Mouse (Mus musculus): Measurements from ENCODE around the gene Smarca2. TPM values are rescaled to one million over a fixed set of nuclear protein-coding genes. Genes with fewer than 3 reads are reported as not detected.

Gene Smarca2
- polyA plus RNA-seq (2014; fragmentation: Nextera tagmentation; extraction: Ambion mirVana), result 66.1 and 68.9 TPM in 2 replicates

GRCm38 (mm10) chr19:26604755-26605300 lies at the start of gene Smarca2:
Smarca2 (plus strand) TSS chr19:26605050.
- no peaks in the 10 kb centered on the region for H3K27me3 ChIP-seq (ENCODE audit: control insufficient read depth, insufficient read depth, low read length)
- H3K9ac ChIP-seq (replicated peaks; ENCODE audit: low read depth, low read length), result peak within 1 kb of the TSS; percentile 74
- H3K4me3 ChIP-seq (ENCODE audit: low read depth, low read length), result peak within 1 kb of the TSS; percentile 80
- no peaks in the 10 kb centered on the region for H3K36me3 ChIP-seq (ENCODE audit: control insufficient read depth, insufficient read depth, low read length)
- under 1% methylated on average over 45 of the region's 45 CpGs for WGBS
- H3K4me2 ChIP-seq (replicated peaks; ENCODE audit: low read depth, low read length), result peak within 1 kb of the TSS; percentile 95
- peak; percentile 95 for ATAC-seq (ENCODE audit: insufficient number of reproducible peaks, insufficient read depth, low FRiP score, low read depth)
- 0 out of 2 replicates have a peak, but pooled peaks cover 5% of the 10 kb centered on the region for H3K4me1 ChIP-seq (ENCODE audit: control insufficient read depth, insufficient read depth, low read length)
- peak within 1 kb of the TSS; percentile 94 for H3K27ac ChIP-seq (ENCODE audit: low read length)
- H3K9me3 ChIP-seq (ENCODE audit: control insufficient read depth, low read depth, low read length), result no peaks in the 10 kb centered on the region

GRCm38 (mm10) chr19:26564850-26565249 lies 40.0 kb upstream of the Smarca2 start:
- Histone ChIP-seq H3K4me3 (ENCODE audit: low read depth, low read length) (no peak overlapping the region), H3K4me1 (ENCODE audit: control insufficient read depth, insufficient read depth, low read length) (peaks cover 3% of the 10 kb centered on the region; the same call in 1 of the 2 replicates), H3K27me3 (ENCODE audit: control insufficient read depth, insufficient read depth, low read length) (no peaks in the 10 kb centered on the region), H3K4me2 (replicated peaks; ENCODE audit: low read depth, low read length) (no peak overlapping the region), H3K9ac (replicated peaks; ENCODE audit: low read depth, low read length) (no peak overlapping the region), H3K27ac (ENCODE audit: low read length) (no peak overlapping the region), H3K36me3 (ENCODE audit: control insufficient read depth, insufficient read depth, low read length) (no peaks in the 10 kb centered on the region), H3K9me3 (ENCODE audit: control insufficient read depth, low read depth, low read length) (no peaks in the 10 kb centered on the region)
- no peak for ATAC-seq (ENCODE audit: insufficient number of reproducible peaks, insufficient read depth, low FRiP score, low read depth)
- 69% methylated on average over 2 of the region's 2 CpGs for WGBS

GRCm38 (mm10) chr19:26566109-26566508 lies 38.7 kb upstream of the Smarca2 start:
- H3K4me1 ChIP-seq (ENCODE audit: control insufficient read depth, insufficient read depth, low read length), result peaks cover 3% of the 10 kb centered on the region; the same call in 1 of the 2 replicates
- no peaks in the 10 kb centered on the region for H3K27me3 ChIP-seq (ENCODE audit: control insufficient read depth, insufficient read depth, low read length)
- 41% methylated on average over 9 of the region's 9 CpGs for WGBS
- H3K4me3 ChIP-seq (ENCODE audit: low read depth, low read length), result no peak overlapping the region
- no peaks in the 10 kb centered on the region for H3K9me3 ChIP-seq (ENCODE audit: control insufficient read depth, low read depth, low read length)
- no peak overlapping the region for H3K27ac ChIP-seq (ENCODE audit: low read length)
- ATAC-seq (ENCODE audit: insufficient number of reproducible peaks, insufficient read depth, low FRiP score, low read depth), result no peak
- no peaks in the 10 kb centered on the region for H3K36me3 ChIP-seq (ENCODE audit: control insufficient read depth, insufficient read depth, low read length)
- H3K4me2 ChIP-seq (replicated peaks; ENCODE audit: low read depth, low read length), result no peak overlapping the region
- no peak overlapping the region for H3K9ac ChIP-seq (replicated peaks; ENCODE audit: low read depth, low read length)

GRCm38 (mm10) chr19:26568236-26568635 lies 36.6 kb upstream of the Smarca2 start:
- H3K36me3 ChIP-seq (ENCODE audit: control insufficient read depth, insufficient read depth, low read length), result no peaks in the 10 kb centered on the region
- H3K4me3 ChIP-seq (ENCODE audit: low read depth, low read length), result no peak overlapping the region
- H3K4me2 ChIP-seq (replicated peaks; ENCODE audit: low read depth, low read length), result no peak overlapping the region
- ATAC-seq (ENCODE audit: insufficient number of reproducible peaks, insufficient read depth, low FRiP score, low read depth), result no peak
- no peaks in the 10 kb centered on the region for H3K27me3 ChIP-seq (ENCODE audit: control insufficient read depth, insufficient read depth, low read length)
- no peak overlapping the region for H3K9ac ChIP-seq (replicated peaks; ENCODE audit: low read depth, low read length)
- no peaks in the 10 kb centered on the region for H3K9me3 ChIP-seq (ENCODE audit: control insufficient read depth, low read depth, low read length)
- H3K4me1 ChIP-seq (ENCODE audit: control insufficient read depth, insufficient read depth, low read length), result peaks cover 3% of the 10 kb centered on the region; the same call in 1 of the 2 replicates
- no peak overlapping the region for H3K27ac ChIP-seq (ENCODE audit: low read length)
- WGBS, result 83% methylated on average over 5 of the region's 5 CpGs

- no peaks in the 10 kb centered on the region for H3K9me3 ChIP-seq (ENCODE audit: control insufficient read depth, low read depth, low read length)
- no peaks in the 10 kb centered on the region for H3K36me3 ChIP-seq (ENCODE audit: control insufficient read depth, insufficient read depth, low read length)
- ATAC-seq (ENCODE audit: insufficient number of reproducible peaks, insufficient read depth, low FRiP score, low read depth), result no peak
- no peaks in the 10 kb centered on the region for H3K27me3 ChIP-seq (ENCODE audit: control insufficient read depth, insufficient read depth, low read length)
- no peak overlapping the region for H3K4me3 ChIP-seq (ENCODE audit: low read depth, low read length)
- no peak overlapping the region for H3K27ac ChIP-seq (ENCODE audit: low read length)
- H3K4me2 ChIP-seq (replicated peaks; ENCODE audit: low read depth, low read length), result no peak overlapping the region
- H3K4me1 ChIP-seq (ENCODE audit: control insufficient read depth, insufficient read depth, low read length), result peaks cover 3% of the 10 kb centered on the region; the same call in 1 of the 2 replicates
- 94% methylated on average over 5 of the region's 5 CpGs for WGBS
- no peak overlapping the region for H3K9ac ChIP-seq (replicated peaks; ENCODE audit: low read depth, low read length)
These were observed 35.9 kb upstream of the Smarca2 start for GRCm38 (mm10) chr19:26568941-26569340.

- no peak for ATAC-seq (ENCODE audit: insufficient number of reproducible peaks, insufficient read depth, low FRiP score, low read depth)
- Histone ChIP-seq H3K4me2 (replicated peaks; ENCODE audit: low read depth, low read length) (no peak overlapping the region), H3K27ac (ENCODE audit: low read length) (no peak overlapping the region), H3K36me3 (ENCODE audit: control insufficient read depth, insufficient read depth, low read length) (no peaks in the 10 kb centered on the region), H3K4me1 (ENCODE audit: control insufficient read depth, insufficient read depth, low read length) (peaks cover 3% of the 10 kb centered on the region; the same call in 1 of the 2 replicates), H3K9ac (replicated peaks; ENCODE audit: low read depth, low read length) (no peak overlapping the region), H3K4me3 (ENCODE audit: low read depth, low read length) (no peak overlapping the region), H3K9me3 (ENCODE audit: control insufficient read depth, low read depth, low read length) (no peaks in the 10 kb centered on the region), H3K27me3 (ENCODE audit: control insufficient read depth, insufficient read depth, low read length) (no peaks in the 10 kb centered on the region)
- 88% methylated on average over 1 of the region's 1 CpGs for WGBS
These were observed 35.4 kb upstream of the Smarca2 start for GRCm38 (mm10) chr19:26569461-26569860.

GRCm38 (mm10) chr19:26579645-26580044 lies 25.2 kb upstream of the Smarca2 start:
- Histone ChIP-seq H3K9me3 (ENCODE audit: control insufficient read depth, low read depth, low read length) (no peaks in the 10 kb centered on the region), H3K4me2 (replicated peaks; ENCODE audit: low read depth, low read length) (no peak overlapping the region), H3K4me3 (ENCODE audit: low read depth, low read length) (no peak overlapping the region), H3K36me3 (ENCODE audit: control insufficient read depth, insufficient read depth, low read length) (no peaks in the 10 kb centered on the region), H3K9ac (replicated peaks; ENCODE audit: low read depth, low read length) (no peak overlapping the region), H3K27me3 (ENCODE audit: control insufficient read depth, insufficient read depth, low read length) (no peaks in the 10 kb centered on the region), H3K4me1 (ENCODE audit: control insufficient read depth, insufficient read depth, low read length) (no peaks in the 10 kb centered on the region), H3K27ac (ENCODE audit: low read length) (no peak overlapping the region)
- WGBS, result 78% methylated on average over 5 of the region's 5 CpGs
- ATAC-seq (ENCODE audit: insufficient number of reproducible peaks, insufficient read depth, low FRiP score, low read depth), result no peak

GRCm38 (mm10) chr19:26580061-26580460 lies 24.8 kb upstream of the Smarca2 start:
- H3K36me3 ChIP-seq (ENCODE audit: control insufficient read depth, insufficient read depth, low read length), result no peaks in the 10 kb centered on the region
- H3K4me3 ChIP-seq (ENCODE audit: low read depth, low read length), result no peak overlapping the region
- no peak for ATAC-seq (ENCODE audit: insufficient number of reproducible peaks, insufficient read depth, low FRiP score, low read depth)
- H3K4me1 ChIP-seq (ENCODE audit: control insufficient read depth, insufficient read depth, low read length), result no peaks in the 10 kb centered on the region
- no peaks in the 10 kb centered on the region for H3K27me3 ChIP-seq (ENCODE audit: control insufficient read depth, insufficient read depth, low read length)
- no peak overlapping the region for H3K4me2 ChIP-seq (replicated peaks; ENCODE audit: low read depth, low read length)
- WGBS, result 90% methylated on average over 1 of the region's 1 CpGs
- H3K9me3 ChIP-seq (ENCODE audit: control insufficient read depth, low read depth, low read length), result no peaks in the 10 kb centered on the region
- no peak overlapping the region for H3K9ac ChIP-seq (replicated peaks; ENCODE audit: low read depth, low read length)
- H3K27ac ChIP-seq (ENCODE audit: low read length), result no peak overlapping the region

GRCm38 (mm10) chr19:26594661-26595060 lies 10.2 kb upstream of the Smarca2 start:
- Histone ChIP-seq H3K27me3 (ENCODE audit: control insufficient read depth, insufficient read depth, low read length) (no peaks in the 10 kb centered on the region), H3K4me3 (ENCODE audit: low read depth, low read length) (no peak overlapping the region), H3K36me3 (ENCODE audit: control insufficient read depth, insufficient read depth, low read length) (no peaks in the 10 kb centered on the region), H3K9ac (replicated peaks; ENCODE audit: low read depth, low read length) (no peak overlapping the region), H3K9me3 (ENCODE audit: control insufficient read depth, low read depth, low read length) (no peaks in the 10 kb centered on the region), H3K4me2 (replicated peaks; ENCODE audit: low read depth, low read length) (no peak overlapping the region), H3K4me1 (ENCODE audit: control insufficient read depth, insufficient read depth, low read length) (no peaks in the 10 kb centered on the region), H3K27ac (ENCODE audit: low read length) (no peak overlapping the region)
- ATAC-seq (ENCODE audit: insufficient number of reproducible peaks, insufficient read depth, low FRiP score, low read depth), result no peak

Measured in stomach, embryonic 14.5 days (tissue).